Mouse (Mus musculus): Measurements from ENCODE around the gene Slc22a6. TPM values are rescaled to one million over a fixed set of nuclear protein-coding genes. Genes with fewer than 3 reads are reported as not detected.

The Slc22a6 gene
- polyA plus RNA-seq, 1 experiment from 2014 or later = not detected

GRCm38 (mm10) chr19:8661821-8662307, 44.0 kb downstream of the Slc22a6 start:
- no peak overlapping the region for H3K27ac ChIP-seq (ENCODE audit: low read depth)
- H3K9ac ChIP-seq (ENCODE audit: low read length) = peak overlapping the region; percentile 54
- no peaks in the 10 kb centered on the region for H3K4me1 ChIP-seq (replicated peaks; ENCODE audit: control insufficient read depth, insufficient read depth, low read length)
- no peaks in the 10 kb centered on the region for H3K9me3 ChIP-seq (ENCODE audit: control insufficient read depth, low read length)
- peak overlapping the region; percentile 98 for H3K4me2 ChIP-seq (ENCODE audit: low read length)
- 2% methylated on average over 35 of the region's 35 CpGs for WGBS
- H3K27me3 ChIP-seq (replicated peaks; ENCODE audit: control insufficient read depth, insufficient read depth, low read length) = 0 out of 2 replicates have a peak, but pooled peaks cover 4% of the 10 kb centered on the region
- peak overlapping the region; percentile 37 for H3K4me3 ChIP-seq (ENCODE audit: low read depth, low read length)
- ATAC-seq (replicated peaks; ENCODE audit: low FRiP score, low TSS enrichment, low read depth) (peak; percentile 26; the same call in 1 of the 2 replicates), DNase-seq (ENCODE audit: low spot score) (no peak)
- no peaks in the 10 kb centered on the region for H3K36me3 ChIP-seq (ENCODE audit: control insufficient read depth, insufficient read depth, low read length)

DNA sequence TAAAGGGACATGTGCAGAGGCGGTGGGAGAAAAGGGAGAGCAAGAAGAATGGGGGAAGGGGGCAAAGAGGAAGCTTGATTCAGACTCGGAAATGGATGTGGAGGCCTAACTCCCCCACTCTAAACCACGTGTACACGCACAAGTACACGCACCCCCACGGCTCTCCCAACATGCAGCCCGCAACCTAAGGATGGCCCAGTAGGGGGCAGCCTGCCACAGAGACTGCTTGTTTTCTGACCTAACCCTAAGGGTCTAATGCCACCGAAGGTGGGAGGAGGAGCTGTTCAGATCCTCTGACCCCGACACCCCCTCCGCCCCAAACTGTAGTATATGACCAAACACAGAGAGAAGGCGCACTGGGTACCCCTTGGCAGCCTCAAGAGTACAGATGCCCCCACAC, 44.5 kb downstream of the Slc22a6 start:
- H3K36me3 ChIP-seq (ENCODE audit: control insufficient read depth, insufficient read depth, low read length) = no peaks in the 10 kb centered on the region
- 0 out of 2 replicates have a peak, but pooled peaks cover 4% of the 10 kb centered on the region for H3K27me3 ChIP-seq (replicated peaks; ENCODE audit: control insufficient read depth, insufficient read depth, low read length)
- ATAC-seq (replicated peaks; ENCODE audit: low FRiP score, low TSS enrichment, low read depth) = peak; percentile 50; the same call in 1 of the 2 replicates
- H3K4me1 ChIP-seq (replicated peaks; ENCODE audit: control insufficient read depth, insufficient read depth, low read length) = no peaks in the 10 kb centered on the region
- H3K9me3 ChIP-seq (ENCODE audit: control insufficient read depth, low read length) = no peaks in the 10 kb centered on the region
- DNase-seq (ENCODE audit: low spot score) = peak; percentile 82
- no peak overlapping the region for H3K27ac ChIP-seq (ENCODE audit: low read depth)
- H3K9ac ChIP-seq (ENCODE audit: low read length) = peak overlapping the region; percentile 54
- WGBS = 4% methylated on average over 11 of the region's 11 CpGs
- H3K4me2 ChIP-seq (ENCODE audit: low read length) = peak overlapping the region; percentile 98
- H3K4me3 ChIP-seq (ENCODE audit: low read depth, low read length) = peak overlapping the region; percentile 37

DNA sequence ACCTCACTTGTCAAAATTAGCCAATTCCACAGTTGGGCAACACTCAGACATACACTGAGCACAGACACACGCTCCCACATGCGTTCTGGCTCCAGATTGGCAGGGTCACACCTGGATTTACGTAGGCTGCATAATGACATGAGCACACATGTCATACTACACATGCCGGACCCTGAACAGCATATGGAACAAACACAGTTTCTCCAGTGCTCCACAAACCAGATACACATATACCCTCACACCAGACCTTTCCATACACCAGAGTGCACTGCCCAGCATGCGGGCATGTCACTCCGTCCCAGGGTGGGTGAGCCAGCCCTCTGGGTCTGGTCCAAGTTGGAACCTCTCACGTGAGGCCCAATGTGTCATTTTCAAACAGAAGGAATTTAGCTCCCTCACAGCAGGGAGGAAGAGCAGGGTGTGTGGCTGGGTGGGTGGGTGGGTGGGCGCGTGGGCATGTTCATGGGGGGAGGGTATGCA, 45.6 kb downstream of the Slc22a6 start, which contains the start of gene Chrm1:
Gene Chrm1 (plus strand): TSS at position 430 of the 480 bp plus-strand sequence.
- WGBS = 76% methylated on average over 9 of the region's 9 CpGs
- Histone ChIP-seq H3K9ac (ENCODE audit: low read length) (no peak within 1 kb of the TSS), H3K27me3 (replicated peaks; ENCODE audit: control insufficient read depth, insufficient read depth, low read length) (0 out of 2 replicates have a peak, but pooled peaks cover 4% of the 10 kb centered on the region), H3K4me1 (replicated peaks; ENCODE audit: control insufficient read depth, insufficient read depth, low read length) (no peaks in the 10 kb centered on the region), H3K27ac (ENCODE audit: low read depth) (no peak within 1 kb of the TSS), H3K36me3 (ENCODE audit: control insufficient read depth, insufficient read depth, low read length) (no peaks in the 10 kb centered on the region), H3K4me2 (ENCODE audit: low read length) (peak within 1 kb of the TSS; percentile 98), H3K9me3 (ENCODE audit: control insufficient read depth, low read length) (no peaks in the 10 kb centered on the region), H3K4me3 (ENCODE audit: low read depth, low read length) (no peak within 1 kb of the TSS)
- DNase-seq (ENCODE audit: low spot score) = no peak
- ATAC-seq (replicated peaks; ENCODE audit: low FRiP score, low TSS enrichment, low read depth) = no peak; the same call in 1 of the 2 replicates

DNA sequence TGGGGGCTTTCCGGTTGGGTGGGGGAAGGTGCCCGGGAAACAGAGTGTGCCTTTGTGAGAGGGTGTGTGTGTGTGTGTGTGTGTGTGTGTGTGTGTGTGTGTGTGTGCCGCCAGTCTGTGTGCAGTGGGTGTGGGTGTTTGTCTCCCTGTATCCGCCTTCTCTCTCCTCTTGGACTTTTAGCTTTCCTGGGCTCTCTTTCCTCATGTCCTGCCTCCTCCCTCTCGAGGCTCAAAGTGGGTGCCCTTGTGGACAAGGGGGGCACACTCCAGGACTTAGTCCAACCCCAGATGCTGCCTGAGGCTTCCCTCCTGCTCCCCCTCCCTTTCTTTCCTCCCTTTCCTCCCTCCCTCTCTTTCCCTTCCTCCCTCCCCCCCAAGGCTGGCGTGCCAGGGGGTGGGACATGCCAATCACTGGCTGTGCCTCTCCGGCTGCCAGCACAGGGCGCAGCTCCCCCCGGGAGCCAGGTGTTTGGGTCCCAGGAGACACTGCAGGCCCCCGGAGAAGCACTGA, 46.1 kb downstream of the Slc22a6 start:
- DNase-seq (ENCODE audit: low spot score) (no peak), ATAC-seq (replicated peaks; ENCODE audit: low FRiP score, low TSS enrichment, low read depth) (no peak; the same call in 1 of the 2 replicates)
- Histone ChIP-seq H3K27me3 (replicated peaks; ENCODE audit: control insufficient read depth, insufficient read depth, low read length) (0 out of 2 replicates have a peak, but pooled peaks cover 4% of the 10 kb centered on the region), H3K4me2 (ENCODE audit: low read length) (no peak overlapping the region), H3K4me1 (replicated peaks; ENCODE audit: control insufficient read depth, insufficient read depth, low read length) (no peaks in the 10 kb centered on the region), H3K4me3 (ENCODE audit: low read depth, low read length) (no peak overlapping the region), H3K9ac (ENCODE audit: low read length) (no peak overlapping the region), H3K36me3 (ENCODE audit: control insufficient read depth, insufficient read depth, low read length) (no peaks in the 10 kb centered on the region), H3K9me3 (ENCODE audit: control insufficient read depth, low read length) (no peaks in the 10 kb centered on the region), H3K27ac (ENCODE audit: low read depth) (no peak overlapping the region)
- WGBS = 48% methylated on average over 10 of the region's 10 CpGs

DNA sequence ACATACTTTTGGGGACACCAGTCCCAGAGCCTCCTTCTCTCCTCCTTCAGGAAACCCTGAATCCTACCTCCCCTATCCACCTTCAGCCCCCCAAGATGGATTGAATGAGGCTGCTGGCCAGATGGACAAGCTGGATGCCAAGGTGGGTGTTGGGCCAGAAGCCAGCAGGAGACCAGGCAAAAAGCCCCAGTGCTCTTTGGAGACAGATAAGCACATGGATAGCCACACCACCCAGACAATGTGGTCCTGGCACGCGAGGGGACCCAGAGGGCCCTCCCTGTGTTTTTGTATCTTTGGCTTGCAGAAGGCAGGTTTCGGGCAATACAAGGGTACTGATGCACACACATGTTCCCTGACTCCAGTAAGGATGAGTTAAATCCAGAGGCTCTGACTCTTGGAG, 47.0 kb downstream of the Slc22a6 start:
- H3K4me2 ChIP-seq (ENCODE audit: low read length) = no peak overlapping the region
- ATAC-seq (replicated peaks; ENCODE audit: low FRiP score, low TSS enrichment, low read depth) (no peak), DNase-seq (ENCODE audit: low spot score) (no peak)
- no peak overlapping the region for H3K4me3 ChIP-seq (ENCODE audit: low read depth, low read length)
- H3K9ac ChIP-seq (ENCODE audit: low read length) = no peak overlapping the region
- H3K27me3 ChIP-seq (replicated peaks; ENCODE audit: control insufficient read depth, insufficient read depth, low read length) = 0 out of 2 replicates have a peak, but pooled peaks cover 4% of the 10 kb centered on the region
- WGBS = 90% methylated on average over 3 of the region's 3 CpGs
- no peaks in the 10 kb centered on the region for H3K9me3 ChIP-seq (ENCODE audit: control insufficient read depth, low read length)
- H3K36me3 ChIP-seq (ENCODE audit: control insufficient read depth, insufficient read depth, low read length) = no peaks in the 10 kb centered on the region
- H3K27ac ChIP-seq (ENCODE audit: low read depth) = no peak overlapping the region
- no peaks in the 10 kb centered on the region for H3K4me1 ChIP-seq (replicated peaks; ENCODE audit: control insufficient read depth, insufficient read depth, low read length)

DNA sequence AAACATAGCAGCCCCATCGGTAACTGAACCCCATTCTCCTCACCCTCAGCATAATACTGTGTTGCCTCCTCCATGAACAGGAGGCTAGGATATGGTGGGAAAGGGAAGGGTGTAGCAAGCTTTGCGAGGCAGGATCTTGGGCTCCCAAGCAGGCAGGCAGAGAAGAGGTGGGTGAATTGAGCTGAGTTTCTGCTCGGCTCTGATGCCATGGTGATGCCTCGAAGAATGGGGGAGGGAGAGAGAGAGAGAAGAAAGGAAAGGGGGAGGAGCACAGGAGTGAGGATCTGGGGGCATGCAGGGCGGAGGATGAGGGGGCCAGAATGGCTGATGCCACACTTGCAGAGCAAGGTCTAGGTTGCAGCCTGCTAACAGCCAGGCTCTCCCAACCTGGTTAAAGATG, 47.9 kb downstream of the Slc22a6 start:
- ATAC-seq (replicated peaks; ENCODE audit: low FRiP score, low TSS enrichment, low read depth) = no peak
- H3K9me3 ChIP-seq (ENCODE audit: control insufficient read depth, low read length) = no peaks in the 10 kb centered on the region
- DNase-seq (ENCODE audit: low spot score) = no peak
- WGBS = 73% methylated on average over 5 of the region's 5 CpGs
- no peaks in the 10 kb centered on the region for H3K4me1 ChIP-seq (replicated peaks; ENCODE audit: control insufficient read depth, insufficient read depth, low read length)
- H3K36me3 ChIP-seq (ENCODE audit: control insufficient read depth, insufficient read depth, low read length) = no peaks in the 10 kb centered on the region
- 0 out of 2 replicates have a peak, but pooled peaks cover 4% of the 10 kb centered on the region for H3K27me3 ChIP-seq (replicated peaks; ENCODE audit: control insufficient read depth, insufficient read depth, low read length)
- no peak overlapping the region for H3K4me2 ChIP-seq (ENCODE audit: low read length)
- no peak overlapping the region for H3K4me3 ChIP-seq (ENCODE audit: low read depth, low read length)
- no peak overlapping the region for H3K9ac ChIP-seq (ENCODE audit: low read length)
- H3K27ac ChIP-seq (ENCODE audit: low read depth) = no peak overlapping the region

DNA sequence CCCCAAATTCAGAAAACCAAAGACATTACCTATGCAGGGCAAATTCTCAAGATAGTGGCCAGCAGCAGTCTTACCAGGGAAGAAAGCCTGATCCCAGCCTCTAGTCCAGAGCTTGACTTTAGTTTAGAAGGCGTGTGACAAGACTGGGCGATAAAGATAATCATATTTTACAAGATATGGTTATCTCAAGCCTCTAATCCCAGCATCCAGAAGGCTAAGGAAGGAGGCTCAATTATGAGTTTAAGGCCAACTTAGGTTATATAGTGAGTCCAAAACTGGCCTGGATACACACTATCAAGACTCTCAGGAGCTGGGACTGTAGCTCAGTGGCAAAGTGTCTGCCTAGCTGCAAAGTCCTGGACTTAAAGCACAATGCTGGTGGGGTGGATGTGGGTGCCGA, 55.0 kb downstream of the Slc22a6 start:
- H3K27me3 ChIP-seq (replicated peaks; ENCODE audit: control insufficient read depth, insufficient read depth, low read length) = no peaks in the 10 kb centered on the region
- no peak overlapping the region for H3K4me3 ChIP-seq (ENCODE audit: low read depth, low read length)
- DNase-seq (ENCODE audit: low spot score) (no peak), ATAC-seq (replicated peaks; ENCODE audit: low FRiP score, low TSS enrichment, low read depth) (no peak)
- 88% methylated on average over 3 of the region's 3 CpGs for WGBS
- no peaks in the 10 kb centered on the region for H3K36me3 ChIP-seq (ENCODE audit: control insufficient read depth, insufficient read depth, low read length)
- H3K9me3 ChIP-seq (ENCODE audit: control insufficient read depth, low read length) = no peaks in the 10 kb centered on the region
- no peak overlapping the region for H3K27ac ChIP-seq (ENCODE audit: low read depth)
- H3K4me1 ChIP-seq (replicated peaks; ENCODE audit: control insufficient read depth, insufficient read depth, low read length) = no peaks in the 10 kb centered on the region
- H3K4me2 ChIP-seq (ENCODE audit: low read length) = no peak overlapping the region
- H3K9ac ChIP-seq (ENCODE audit: low read length) = no peak overlapping the region

GRCm38 (mm10) chr19:8673336-8674063, 55.7 kb downstream of the Slc22a6 start:
- ATAC-seq (replicated peaks; ENCODE audit: low FRiP score, low TSS enrichment, low read depth) = no peak
- no peaks in the 10 kb centered on the region for H3K27me3 ChIP-seq (replicated peaks; ENCODE audit: control insufficient read depth, insufficient read depth, low read length)
- no peak overlapping the region for H3K9ac ChIP-seq (ENCODE audit: low read length)
- 61% methylated on average over 9 of the region's 9 CpGs for WGBS
- H3K4me1 ChIP-seq (replicated peaks; ENCODE audit: control insufficient read depth, insufficient read depth, low read length) = no peaks in the 10 kb centered on the region
- no peak overlapping the region for H3K4me3 ChIP-seq (ENCODE audit: low read depth, low read length)
- H3K27ac ChIP-seq (ENCODE audit: low read depth) = no peak overlapping the region
- no peak for DNase-seq (ENCODE audit: low spot score)
- H3K9me3 ChIP-seq (ENCODE audit: control insufficient read depth, low read length) = no peaks in the 10 kb centered on the region
- H3K36me3 ChIP-seq (ENCODE audit: control insufficient read depth, insufficient read depth, low read length) = no peaks in the 10 kb centered on the region
- no peak overlapping the region for H3K4me2 ChIP-seq (ENCODE audit: low read length)
